Mouse (Mus musculus): Measurements from ENCODE around the gene Phxr2. TPM values are rescaled to one million over a fixed set of nuclear protein-coding genes. Genes with fewer than 3 reads are reported as not detected.

Phxr2 gene
- polyA plus RNA-seq (2012; ENCODE audit: low replicate concordance): 0.24 and 0.27 TPM in 2 replicates

GRCm38 (mm10) chr10:99126225-99126624 lies at the start of gene Phxr2:
Gene Phxr2, minus strand, starts transcription at chr10:99126325.

DNA sequence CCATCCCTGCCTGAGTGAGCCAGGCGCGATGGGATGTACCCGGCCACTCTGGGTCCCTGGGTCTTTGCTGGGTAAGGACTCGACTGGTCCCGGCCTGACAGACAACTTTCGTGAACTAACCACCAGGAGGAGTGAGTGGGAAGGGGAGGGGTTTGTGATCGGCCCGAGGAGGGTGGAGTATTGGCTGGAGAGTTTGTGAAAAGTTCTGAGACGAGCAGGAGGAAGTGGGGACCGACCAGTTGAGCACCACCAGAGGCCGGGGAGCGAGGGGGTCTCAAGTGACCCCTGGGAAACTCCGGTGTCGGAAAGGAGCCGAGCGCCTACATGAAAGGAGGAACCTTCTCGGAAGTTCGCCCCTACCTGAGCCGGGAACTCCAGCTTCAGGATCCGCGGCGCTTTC lies 18.2 kb downstream of the Phxr2 start, which contains the start of gene Galnt4:
Gene Galnt4 (plus strand): TSS at position 196 of the 400 bp plus-strand sequence.

DNA sequence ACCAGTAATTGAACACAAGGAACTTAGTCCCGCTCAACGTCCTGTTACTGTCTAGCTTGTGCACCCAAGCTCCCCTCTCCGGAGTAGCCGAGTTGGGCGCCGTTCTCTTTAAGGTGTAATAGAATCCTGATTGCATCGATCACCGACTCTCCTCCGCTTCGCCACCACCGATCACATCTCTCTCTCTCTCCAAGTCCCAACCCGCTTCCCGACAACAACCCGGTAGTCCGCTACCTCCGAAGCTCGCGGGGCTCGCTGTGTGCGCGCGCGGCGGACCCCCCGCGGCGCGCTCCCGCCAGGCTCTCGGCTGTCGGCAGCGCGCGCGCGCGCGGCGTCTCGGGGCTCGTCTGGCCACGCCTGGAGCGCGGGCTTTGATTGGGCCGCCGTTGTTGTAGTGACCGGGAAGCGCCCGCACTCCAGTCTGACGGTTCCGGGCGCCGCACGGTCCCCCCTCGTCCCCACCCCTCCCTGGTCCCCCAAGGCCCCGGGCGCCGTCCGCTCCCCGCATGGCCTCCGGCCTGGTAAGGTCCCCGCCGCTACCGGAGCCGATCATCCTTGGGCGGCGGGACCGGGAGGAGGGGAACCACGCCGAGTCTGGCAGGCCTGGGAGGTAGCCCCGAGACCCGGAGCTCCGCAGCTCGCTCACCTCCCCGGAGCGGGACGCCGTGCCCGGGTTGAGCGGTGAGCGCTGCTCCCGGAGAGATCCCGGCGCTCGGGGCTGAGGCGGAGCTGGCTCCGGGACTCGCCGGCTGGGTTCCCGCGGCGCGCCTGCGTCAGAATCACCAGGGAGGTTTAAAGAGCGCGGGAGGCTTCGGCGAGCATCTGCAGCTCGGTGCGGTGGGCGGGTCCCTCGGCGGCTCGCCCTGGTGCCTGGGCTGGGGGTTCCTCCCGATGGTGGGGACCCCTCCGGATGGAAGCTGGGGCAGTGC lies 19.2 kb downstream of the Phxr2 start, which contains the start of gene Poc1b:
Gene Poc1b (plus strand): TSS at position 334 of the 929 bp plus-strand sequence.

Other genes starting within 250 kb of the Phxr2 start
- gene Atp2b1, start 211.9 kb downstream of the Phxr2 start, polyA plus RNA-seq (2012; ENCODE audit: low replicate concordance): 16.9 and 30.8 TPM in 2 replicates
- 16.4 and 35.0 TPM in 2 replicates for gene Poc1b, start 19.3 kb downstream of the Phxr2 start, polyA plus RNA-seq (2012; ENCODE audit: low replicate concordance)
- 3.7 and 4.6 TPM in 2 replicates for gene Galnt4, start 18.2 kb downstream of the Phxr2 start, polyA plus RNA-seq (2012; ENCODE audit: low replicate concordance)
- gene Dusp6, start 136.9 kb upstream of the Phxr2 start, polyA plus RNA-seq (2012; ENCODE audit: low replicate concordance): 38.2 and 48.5 TPM in 2 replicates

Measured in hematopoietic multipotent progenitor cell, adult 10-12 weeks (in vitro differentiated cells).